Mouse (Mus musculus) heart, embryonic 15.5 days (tissue): ENCODE measurements around the gene Ghrh. TPM values are rescaled to one million over a fixed set of nuclear protein-coding genes. Genes with fewer than 3 reads are reported as not detected.

Experiments
- ATAC-seq: fragments of 200-750 bp; cut with Nextera tagmentation; replicated peaks from 2 replicates; pipeline ENCODE4 v1.8.0; 2017; ENCODE audit warnings: low read depth, moderate TSS enrichment; ENCODE audit not compliant: insufficient number of reproducible peaks, insufficient read depth, low FRiP score
- H3K27ac ChIP-seq: fragments of 300-500 bp; sonication (generic); 2 replicates; pipeline ENCODE4 v1.5.1; 2015; ENCODE audit warnings: mild to moderate bottlenecking, inconsistent platforms
- H3K27me3 ChIP-seq: fragments of 300-500 bp; sonication (generic); 2 replicates; pipeline ENCODE4 v1.6.1; 2015; ENCODE audit warnings: inconsistent platforms
- H3K36me3 ChIP-seq: fragments of 300-500 bp; sonication (generic); 2 replicates; pipeline ENCODE4 v1.6.1; 2015; ENCODE audit warnings: mild to moderate bottlenecking, inconsistent platforms
- H3K4me1 ChIP-seq: fragments of 300-500 bp; sonication (generic); replicated peaks from 2 replicates; pipeline ENCODE4 v1.6.1; 2015; ENCODE audit warnings: inconsistent platforms
- H3K4me2 ChIP-seq: fragments of 300-500 bp; sonication (generic); 2 replicates; pipeline ENCODE4 v1.6.1; 2015; ENCODE audit warnings: inconsistent platforms, mild to moderate bottlenecking, moderate library complexity
- H3K4me3 ChIP-seq: fragments of 300-500 bp; sonication (generic); 2 replicates; pipeline ENCODE4 v1.5.1; 2015; ENCODE audit warnings: mild to moderate bottlenecking, inconsistent platforms
- H3K9ac ChIP-seq: fragments of 300-500 bp; sonication (generic); 2 replicates; pipeline ENCODE4 v1.6.1; 2015; ENCODE audit warnings: mild to moderate bottlenecking, inconsistent platforms
- H3K9me3 ChIP-seq: fragments of 300-500 bp; sonication (generic); replicated peaks from 2 replicates; pipeline ENCODE4 v1.6.1; 2016; ENCODE audit warnings: inconsistent platforms
- WGBS: fragments of 180-500 bp; shearing (Covaris S2); methylation state at CpG from one replicate; pipeline ENCODE4 v1.1.7; 2015; ENCODE audit warnings: mixed read lengths; 5-methylcytosine and 5-hydroxymethylcytosine counted together
- polyA plus RNA-seq: library from polyadenylated mRNA; unstranded; fragments of >200 nt; fragmentation: Nextera tagmentation; extraction: Ambion mirVana; gene quantifications from 2 replicates; pipeline ENCODE4 v1.2.1, GENCODE M21; 2015

The Ghrh gene
- polyA plus RNA-seq, 1 experiment from 2014 or later = not detected

DNA sequence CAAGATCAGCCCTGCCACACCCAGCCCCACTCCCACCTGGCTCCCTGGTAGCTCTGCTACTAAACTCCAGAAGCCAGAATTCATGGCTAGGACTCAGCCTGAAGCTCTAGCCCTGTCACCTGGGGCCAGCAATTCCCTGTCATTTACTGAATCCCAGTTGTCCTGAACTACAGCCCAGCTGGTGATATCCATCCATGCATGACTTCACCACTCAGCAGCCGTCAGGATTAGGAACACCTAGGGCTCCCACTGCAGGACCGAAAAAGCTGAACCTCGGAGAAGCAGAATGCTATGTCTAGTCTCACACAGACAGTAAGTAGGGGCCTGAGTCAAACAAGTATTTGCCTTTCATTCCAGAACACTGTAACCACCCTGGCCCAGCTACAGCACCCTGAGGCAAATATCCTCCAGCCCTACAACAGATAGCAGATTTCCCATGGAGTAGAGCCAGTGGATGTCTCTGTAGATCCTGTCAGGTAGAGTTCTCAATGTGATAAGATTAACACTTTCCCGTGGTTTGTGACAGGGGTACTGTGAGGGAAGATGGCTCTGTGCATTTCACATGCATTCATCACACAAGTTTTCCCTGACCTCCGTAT is 4.9 kb downstream of the Ghrh start:
- no peak for ATAC-seq
- WGBS = 48% methylated on average over 5 of the region's 5 CpGs
- no peaks in the 10 kb centered on the region for H3K27me3 ChIP-seq
- no peak overlapping the region for H3K9ac ChIP-seq
- no peak overlapping the region for H3K4me2 ChIP-seq
- H3K36me3 ChIP-seq = no peaks in the 10 kb centered on the region
- H3K4me3 ChIP-seq = no peak overlapping the region
- peaks cover under 1% of the 10 kb centered on the region for H3K4me1 ChIP-seq
- no peaks in the 10 kb centered on the region for H3K9me3 ChIP-seq
- H3K27ac ChIP-seq = no peak overlapping the region

DNA sequence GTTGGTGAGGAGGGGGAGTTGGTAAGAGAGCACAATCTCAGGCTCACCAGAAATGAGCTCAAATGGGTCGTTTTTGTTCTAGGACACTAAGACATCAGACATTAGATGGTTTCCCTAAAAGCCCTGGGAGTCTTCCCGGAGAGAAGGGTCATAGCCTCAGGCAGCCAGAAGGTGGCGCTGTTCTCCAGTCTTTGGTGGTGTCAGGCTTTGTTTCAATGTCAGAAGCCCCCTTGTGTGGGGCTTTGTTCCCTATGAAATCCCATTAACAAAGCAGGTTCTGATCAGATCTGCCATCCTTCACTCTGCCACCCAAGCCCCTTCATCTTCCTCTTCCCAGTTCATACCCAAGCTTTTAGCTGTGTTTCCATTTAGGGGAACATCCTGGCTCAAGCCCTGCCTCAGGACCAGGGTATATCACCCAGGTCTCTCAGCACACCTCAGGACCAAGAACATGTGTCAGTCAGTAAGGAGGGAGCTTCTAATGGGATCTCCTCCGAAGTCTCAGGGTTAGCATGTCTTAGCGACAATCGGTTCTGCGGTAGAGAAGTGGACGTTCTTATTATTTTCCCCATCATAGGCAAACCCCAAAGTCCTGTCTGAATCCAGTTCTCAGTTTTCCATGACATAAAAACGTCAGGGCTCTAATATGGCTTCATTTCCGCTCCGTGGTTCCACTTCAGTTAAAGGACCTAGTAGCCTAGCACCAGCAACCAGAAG is 5.6 kb downstream of the Ghrh start:
- H3K9ac ChIP-seq = no peak overlapping the region
- H3K4me3 ChIP-seq = no peak overlapping the region
- H3K27ac ChIP-seq = no peak overlapping the region
- no peaks in the 10 kb centered on the region for H3K9me3 ChIP-seq
- no peaks in the 10 kb centered on the region for H3K36me3 ChIP-seq
- H3K27me3 ChIP-seq = 0 out of 2 replicates have a peak, but pooled peaks cover 3% of the 10 kb centered on the region
- ATAC-seq = no peak
- no peak overlapping the region for H3K4me2 ChIP-seq
- no peaks in the 10 kb centered on the region for H3K4me1 ChIP-seq
- 39% methylated on average over 11 of the region's 11 CpGs for WGBS

DNA sequence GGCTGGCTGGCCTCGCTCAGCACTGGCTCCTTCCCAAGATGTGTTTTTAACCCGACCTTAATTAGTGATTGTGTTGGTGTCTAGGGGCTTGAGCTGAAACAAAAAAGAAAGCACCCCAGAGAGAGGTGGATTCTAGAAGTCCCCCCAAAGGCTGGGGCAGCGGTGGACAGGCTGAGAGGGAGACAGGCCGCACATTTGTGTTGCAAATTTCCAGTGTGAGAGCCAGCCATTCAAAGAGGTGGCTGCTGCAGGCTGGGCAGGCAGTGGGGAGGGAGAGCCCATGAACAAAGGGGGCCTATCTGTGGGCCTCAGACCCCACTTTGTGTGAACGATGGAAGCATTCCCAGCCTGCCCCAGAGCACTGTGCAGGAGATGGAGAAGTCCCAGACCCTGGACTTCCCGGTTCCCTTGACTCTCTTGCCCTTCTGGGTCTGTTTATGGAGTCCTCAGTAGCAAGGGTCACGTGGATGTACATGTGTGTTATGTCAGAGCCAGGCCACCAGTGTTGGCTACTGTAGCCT is 7.0 kb downstream of the Ghrh start:
- Histone ChIP-seq H3K9me3 (no peaks in the 10 kb centered on the region), H3K4me1 (no peaks in the 10 kb centered on the region), H3K27ac (no peak overlapping the region), H3K9ac (no peak overlapping the region), H3K36me3 (no peaks in the 10 kb centered on the region), H3K4me2 (no peak overlapping the region), H3K4me3 (no peak overlapping the region), H3K27me3 (0 out of 2 replicates have a peak, but pooled peaks cover 3% of the 10 kb centered on the region)
- 46% methylated on average over 7 of the region's 7 CpGs for WGBS
- ATAC-seq = no peak

DNA sequence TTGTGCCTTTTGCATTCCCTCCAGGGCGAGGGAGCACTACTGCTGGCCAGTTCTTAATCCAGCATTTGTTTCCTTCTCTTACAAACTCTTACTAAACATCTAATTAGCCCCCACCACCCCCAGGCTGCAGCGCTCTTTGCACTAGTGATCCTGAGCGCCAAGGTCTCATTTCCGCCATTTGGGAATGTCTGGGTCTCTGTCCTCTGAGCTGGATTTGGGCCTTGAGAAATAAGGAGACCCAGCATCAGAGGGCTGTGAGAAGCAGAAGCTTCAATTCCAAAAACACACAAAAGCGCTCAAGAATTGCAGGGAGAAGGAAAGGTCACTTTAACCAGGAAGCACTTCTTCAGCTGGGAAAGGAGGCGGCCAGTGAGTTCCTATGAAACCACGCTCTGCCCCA is 7.8 kb downstream of the Ghrh start:
- H3K9ac ChIP-seq = no peak overlapping the region
- H3K4me2 ChIP-seq = no peak overlapping the region
- no peak for ATAC-seq
- H3K27ac ChIP-seq = no peak overlapping the region
- no peaks in the 10 kb centered on the region for H3K4me1 ChIP-seq
- no peaks in the 10 kb centered on the region for H3K36me3 ChIP-seq
- H3K9me3 ChIP-seq = no peaks in the 10 kb centered on the region
- 70% methylated on average over 7 of the region's 7 CpGs for WGBS
- H3K4me3 ChIP-seq = no peak overlapping the region
- H3K27me3 ChIP-seq = 0 out of 2 replicates have a peak, but pooled peaks cover 3% of the 10 kb centered on the region

DNA sequence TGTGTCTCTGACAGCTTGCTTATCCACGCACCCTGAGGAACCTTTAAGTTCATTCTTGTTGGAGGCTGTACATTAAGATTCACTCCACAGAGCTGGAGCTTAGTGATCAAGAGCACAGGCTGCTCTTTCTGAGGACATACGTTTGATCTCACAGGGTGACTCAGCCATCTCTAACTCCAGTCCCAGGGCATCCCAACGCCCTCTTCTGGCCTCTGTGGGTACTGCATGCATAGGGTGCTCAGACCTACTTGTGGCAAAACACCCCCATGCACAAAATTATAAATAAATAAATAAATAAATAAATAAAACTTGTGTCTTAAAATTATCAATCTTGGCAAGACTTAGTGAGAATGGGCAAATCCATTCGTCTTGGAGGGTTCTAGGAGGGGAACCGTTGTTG is 8.6 kb downstream of the Ghrh start:
- no peak overlapping the region for H3K4me2 ChIP-seq
- no peaks in the 10 kb centered on the region for H3K9me3 ChIP-seq
- no peak overlapping the region for H3K27ac ChIP-seq
- no peaks in the 10 kb centered on the region for H3K36me3 ChIP-seq
- WGBS = 42% methylated on average over 5 of the region's 5 CpGs
- H3K4me3 ChIP-seq = no peak overlapping the region
- 0 out of 2 replicates have a peak, but pooled peaks cover 3% of the 10 kb centered on the region for H3K27me3 ChIP-seq
- H3K9ac ChIP-seq = no peak overlapping the region
- no peak; the same call in 1 of the 2 replicates for ATAC-seq
- no peaks in the 10 kb centered on the region for H3K4me1 ChIP-seq

DNA sequence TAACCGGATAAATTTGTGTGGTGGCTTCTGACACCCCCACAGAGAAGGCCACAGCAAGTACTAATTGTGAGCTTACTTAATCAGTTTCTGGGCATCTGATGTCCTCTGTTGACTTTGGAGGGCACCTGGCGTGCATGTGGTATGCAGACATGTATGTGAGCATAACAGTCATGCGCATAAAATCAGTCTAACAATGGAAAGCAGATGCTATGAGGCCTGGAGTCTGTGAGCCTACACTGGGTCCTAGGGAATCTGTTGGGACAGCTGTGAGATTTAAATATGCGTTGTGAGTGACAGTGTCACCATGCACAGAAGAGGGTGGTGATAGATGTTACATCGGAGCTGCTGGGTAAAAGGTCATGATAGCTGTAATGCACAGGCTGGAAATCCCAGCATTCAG is 15.2 kb downstream of the Ghrh start:
- no peaks in the 10 kb centered on the region for H3K9me3 ChIP-seq
- H3K4me1 ChIP-seq = no peaks in the 10 kb centered on the region
- H3K9ac ChIP-seq = no peak overlapping the region
- ATAC-seq = no peak
- no peak overlapping the region for H3K4me2 ChIP-seq
- no peak overlapping the region for H3K4me3 ChIP-seq
- 68% methylated on average over 5 of the region's 5 CpGs for WGBS
- H3K27ac ChIP-seq = no peak overlapping the region
- peaks cover 2% of the 10 kb centered on the region; the same call in 1 of the 2 replicates for H3K36me3 ChIP-seq
- 0 out of 2 replicates have a peak, but pooled peaks cover under 1% of the 10 kb centered on the region for H3K27me3 ChIP-seq

DNA sequence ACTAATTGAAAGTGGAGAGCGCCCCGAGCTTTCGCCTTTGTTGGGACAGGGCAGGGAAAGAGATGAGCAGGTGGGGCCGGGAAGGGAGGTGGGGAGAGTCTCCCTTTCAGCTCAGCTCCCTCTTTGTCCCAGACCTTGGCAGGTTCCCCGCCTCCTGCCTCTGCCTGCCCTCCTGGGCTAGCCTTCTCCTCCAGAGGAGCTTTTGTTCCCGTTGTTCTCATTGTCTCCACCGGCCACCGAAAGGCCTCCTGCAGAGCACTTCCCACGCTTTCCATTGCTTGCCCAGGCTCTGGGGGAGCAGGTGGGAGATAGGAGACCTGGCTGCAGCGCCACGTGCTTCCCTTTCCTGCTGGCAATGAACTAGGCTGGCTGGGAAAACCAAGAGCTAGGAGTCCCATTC is 18.7 kb downstream of the Ghrh start:
- no peak overlapping the region for H3K27ac ChIP-seq
- H3K27me3 ChIP-seq = no peaks in the 10 kb centered on the region
- no peaks in the 10 kb centered on the region for H3K9me3 ChIP-seq
- peaks cover 27% of the 10 kb centered on the region for H3K36me3 ChIP-seq
- no peak overlapping the region for H3K4me3 ChIP-seq
- ATAC-seq = no peak
- H3K9ac ChIP-seq = no peak overlapping the region
- WGBS = 34% methylated on average over 11 of the region's 11 CpGs
- H3K4me2 ChIP-seq = no peak overlapping the region
- H3K4me1 ChIP-seq = no peaks in the 10 kb centered on the region

DNA sequence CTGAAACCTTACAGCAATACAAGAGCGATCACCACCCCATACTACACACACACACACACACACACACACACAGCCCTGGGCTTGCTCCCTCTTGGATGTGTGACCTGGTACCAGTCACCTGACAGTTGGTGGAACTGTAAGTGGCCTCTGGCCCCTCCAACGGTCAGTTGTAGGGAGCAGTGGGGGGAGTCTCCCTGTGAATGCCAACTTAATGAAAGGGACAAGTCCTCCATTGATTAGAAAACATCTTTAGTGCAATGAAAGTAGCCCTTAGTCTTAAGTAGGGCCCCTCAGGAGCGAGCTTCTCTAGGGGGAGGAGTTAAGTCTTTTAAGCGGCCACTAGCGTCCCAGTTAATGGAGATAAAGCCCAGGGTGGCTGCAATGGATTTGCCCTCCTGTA is 19.2 kb downstream of the Ghrh start:
- peaks cover 31% of the 10 kb centered on the region for H3K36me3 ChIP-seq
- H3K4me3 ChIP-seq = no peak overlapping the region
- no peak overlapping the region for H3K9ac ChIP-seq
- no peaks in the 10 kb centered on the region for H3K27me3 ChIP-seq
- H3K4me1 ChIP-seq = no peaks in the 10 kb centered on the region
- WGBS = 52% methylated on average over 5 of the region's 5 CpGs
- no peak overlapping the region for H3K4me2 ChIP-seq
- no peaks in the 10 kb centered on the region for H3K9me3 ChIP-seq
- ATAC-seq = no peak
- no peak overlapping the region for H3K27ac ChIP-seq

DNA sequence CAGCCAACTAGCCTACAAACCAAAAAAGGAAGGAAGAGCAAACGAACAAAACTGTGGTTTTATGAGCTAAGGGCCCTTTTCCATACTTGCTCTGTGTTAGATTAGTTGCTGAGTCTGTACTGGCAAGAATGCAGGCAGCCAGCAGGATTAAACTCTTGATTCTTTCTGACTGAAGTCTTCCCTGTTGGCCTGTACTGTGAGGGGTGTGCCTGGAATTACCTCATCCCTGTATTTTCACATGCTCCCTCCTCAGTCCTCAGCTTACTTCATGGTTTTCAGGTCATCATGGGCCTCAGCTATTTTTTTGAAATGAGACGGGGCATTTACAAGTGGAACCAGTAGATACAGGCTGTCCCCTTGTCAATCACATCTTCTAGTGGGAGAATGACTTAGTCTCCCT is 22.1 kb downstream of the Ghrh start:
- H3K27me3 ChIP-seq = no peaks in the 10 kb centered on the region
- H3K4me1 ChIP-seq = no peaks in the 10 kb centered on the region
- peaks cover 55% of the 10 kb centered on the region for H3K36me3 ChIP-seq
- WGBS = 71% methylated on average over 2 of the region's 2 CpGs
- no peak overlapping the region for H3K4me3 ChIP-seq
- no peaks in the 10 kb centered on the region for H3K9me3 ChIP-seq
- no peak overlapping the region for H3K4me2 ChIP-seq
- H3K9ac ChIP-seq = no peak overlapping the region
- ATAC-seq = no peak
- no peak overlapping the region for H3K27ac ChIP-seq

DNA sequence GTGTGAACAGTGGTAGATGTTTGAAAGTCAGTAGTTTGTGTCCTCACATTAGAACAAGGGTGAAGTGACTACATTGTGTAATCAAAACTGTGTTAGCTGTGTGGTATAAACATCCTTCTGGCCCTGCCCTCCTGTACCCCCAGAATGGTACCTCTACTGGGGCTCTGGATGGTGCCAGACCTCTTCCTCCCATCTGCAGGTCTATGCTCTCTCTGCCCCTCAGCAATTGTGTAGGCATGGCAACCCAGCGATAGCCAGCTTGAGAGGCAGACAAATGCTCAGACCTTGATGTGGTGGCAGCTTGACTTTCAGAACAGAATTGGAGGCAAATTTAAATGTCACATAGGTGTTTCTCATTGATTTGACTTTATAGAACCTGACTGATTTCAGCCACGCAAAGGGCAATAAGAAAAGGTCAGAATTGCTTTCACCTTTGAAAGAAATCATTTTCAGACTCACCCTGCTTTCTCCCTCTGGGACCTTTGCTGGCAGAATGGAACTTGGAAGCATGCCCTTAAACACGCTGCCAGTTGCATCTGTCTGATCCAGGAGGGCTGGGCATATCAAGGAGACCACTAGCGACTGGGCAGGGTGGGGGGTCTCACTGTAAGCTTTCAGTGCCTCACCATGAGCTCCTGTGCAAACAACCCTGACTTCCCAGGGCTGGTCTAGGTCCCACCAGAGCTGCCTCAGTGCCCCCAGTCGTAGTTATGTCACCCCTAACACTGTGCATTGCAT is 25.1 kb downstream of the Ghrh start:
- 80% methylated on average over 5 of the region's 5 CpGs for WGBS
- H3K9me3 ChIP-seq = no peaks in the 10 kb centered on the region
- no peak overlapping the region for H3K4me2 ChIP-seq
- H3K27me3 ChIP-seq = no peaks in the 10 kb centered on the region
- H3K36me3 ChIP-seq = peaks cover 67% of the 10 kb centered on the region
- no peak overlapping the region for H3K27ac ChIP-seq
- H3K4me1 ChIP-seq = peaks cover 11% of the 10 kb centered on the region; the same call in 1 of the 2 replicates
- no peak overlapping the region for H3K9ac ChIP-seq
- no peak for ATAC-seq
- H3K4me3 ChIP-seq = no peak overlapping the region

DNA sequence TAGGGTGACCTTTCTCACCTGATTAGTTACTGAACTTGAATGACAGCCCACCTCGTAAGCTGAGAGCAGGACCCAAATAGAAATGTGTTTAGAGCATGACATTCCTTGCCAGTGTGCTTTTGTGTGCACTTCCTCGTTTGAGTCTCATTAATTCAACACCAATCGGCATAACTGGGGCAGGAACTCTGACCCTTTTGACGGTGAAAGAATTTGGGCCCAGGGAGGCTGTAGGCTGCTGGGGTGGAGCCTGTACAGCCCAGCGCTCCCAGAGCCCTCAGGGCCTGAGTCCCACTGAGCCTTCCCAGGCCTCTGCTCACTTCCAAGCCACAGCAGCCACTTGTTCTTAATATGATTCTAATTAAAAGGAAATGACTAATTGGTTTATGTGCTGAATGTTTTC is 26.4 kb downstream of the Ghrh start:
- H3K4me1 ChIP-seq = peaks cover 18% of the 10 kb centered on the region
- H3K4me3 ChIP-seq = no peak overlapping the region
- H3K4me2 ChIP-seq = no peak overlapping the region
- peaks cover 71% of the 10 kb centered on the region for H3K36me3 ChIP-seq
- no peak overlapping the region for H3K9ac ChIP-seq
- no peak overlapping the region for H3K27ac ChIP-seq
- 56% methylated on average over 5 of the region's 5 CpGs for WGBS
- H3K27me3 ChIP-seq = no peaks in the 10 kb centered on the region
- ATAC-seq = no peak
- H3K9me3 ChIP-seq = no peaks in the 10 kb centered on the region
